Mouse (Mus musculus): ENCODE measurements around the gene Wdr1.

The Wdr1 gene

GRCm38 (mm10) chr5:38544423-38545415 is 18.3 kb downstream of the Wdr1 start:
- DNase-seq, result no peak

- DNase-seq, result no peak
Observed at GRCm38 (mm10) chr5:38543496-38544217, 19.4 kb downstream of the Wdr1 start.

- DNase-seq, result no peak
Observed at GRCm38 (mm10) chr5:38541728-38542127, 21.3 kb downstream of the Wdr1 start.

DNA sequence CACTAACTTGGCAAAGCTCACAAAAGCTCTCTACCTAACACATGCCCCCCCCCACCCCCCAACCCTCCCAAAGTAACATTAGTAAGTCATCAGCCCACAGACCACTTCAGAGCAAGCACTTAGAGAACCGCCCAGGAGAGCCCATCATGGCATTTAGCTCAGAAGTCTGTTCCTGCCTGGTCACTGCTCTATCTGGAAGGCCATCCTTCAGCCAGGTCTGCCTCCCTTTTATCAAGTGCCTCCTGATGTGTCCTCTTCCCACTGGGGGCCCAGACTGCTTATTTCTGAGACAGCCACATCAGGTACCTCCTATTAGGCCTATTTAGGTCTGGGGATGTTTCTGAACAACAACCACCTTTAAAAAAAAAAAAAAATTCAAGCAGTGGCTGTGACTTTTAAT is 22.1 kb downstream of the Wdr1 start:
- DNase-seq, result no peak

- no peak for DNase-seq
Observed at GRCm38 (mm10) chr5:38538508-38538907, 24.5 kb downstream of the Wdr1 start.

GRCm38 (mm10) chr5:38537845-38538244 is 25.2 kb downstream of the Wdr1 start:
- no peak for DNase-seq

GRCm38 (mm10) chr5:38536822-38537221 is 26.2 kb downstream of the Wdr1 start:
- no peak for DNase-seq

GRCm38 (mm10) chr5:38532084-38532483 is 30.9 kb downstream of the Wdr1 start:
- DNase-seq, result peak; percentile 91

- no peak for DNase-seq
Observed at GRCm38 (mm10) chr5:38529724-38530428, 33.1 kb downstream of the Wdr1 start.

DNA sequence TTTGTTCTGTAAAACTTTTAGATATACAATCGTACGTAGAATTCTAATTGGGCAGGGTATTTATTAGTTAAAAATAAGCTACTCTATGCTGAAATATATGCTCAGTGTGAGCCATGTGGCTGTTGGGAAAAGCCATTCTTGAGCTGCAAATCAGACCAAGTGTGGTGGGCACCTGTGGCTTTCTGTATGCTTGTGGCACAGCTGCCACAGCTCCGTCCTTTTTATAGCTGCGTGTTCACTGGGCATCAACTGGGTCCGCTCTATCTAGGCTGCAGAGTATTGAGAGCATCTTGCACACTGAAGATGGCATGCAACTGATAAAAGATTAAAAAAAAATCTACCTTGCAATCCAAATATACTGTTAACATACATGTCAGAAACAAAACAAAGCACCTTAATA is 40.0 kb downstream of the Wdr1 start:
- no peak for DNase-seq

GRCm38 (mm10) chr5:38520838-38521237 is 42.2 kb downstream of the Wdr1 start:
- DNase-seq, result no peak

DNA sequence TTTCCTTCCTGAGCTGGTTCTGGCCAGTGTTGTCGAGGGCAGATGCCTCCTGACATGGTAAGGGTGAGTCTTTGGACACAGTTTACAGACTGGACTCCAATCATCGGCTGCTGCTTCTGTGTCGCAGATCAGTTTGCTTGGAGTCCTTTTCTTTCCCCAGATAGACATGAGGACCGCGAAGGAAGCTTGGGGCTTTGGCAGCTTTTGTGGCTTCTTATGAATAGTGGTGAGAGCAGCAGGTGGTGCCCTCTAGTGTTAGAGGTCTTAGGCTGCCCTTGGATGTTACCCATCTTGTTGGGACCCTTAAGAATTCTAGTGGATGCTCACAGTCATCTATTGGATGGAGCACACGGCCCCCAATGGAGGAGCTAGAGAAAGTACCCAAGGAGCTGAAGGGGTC is 46.8 kb downstream of the Wdr1 start:
- DNase-seq, result peak; percentile 61

GRCm38 (mm10) chr5:38512991-38513390 is 50.0 kb downstream of the Wdr1 start:
- no peak for DNase-seq

DNA sequence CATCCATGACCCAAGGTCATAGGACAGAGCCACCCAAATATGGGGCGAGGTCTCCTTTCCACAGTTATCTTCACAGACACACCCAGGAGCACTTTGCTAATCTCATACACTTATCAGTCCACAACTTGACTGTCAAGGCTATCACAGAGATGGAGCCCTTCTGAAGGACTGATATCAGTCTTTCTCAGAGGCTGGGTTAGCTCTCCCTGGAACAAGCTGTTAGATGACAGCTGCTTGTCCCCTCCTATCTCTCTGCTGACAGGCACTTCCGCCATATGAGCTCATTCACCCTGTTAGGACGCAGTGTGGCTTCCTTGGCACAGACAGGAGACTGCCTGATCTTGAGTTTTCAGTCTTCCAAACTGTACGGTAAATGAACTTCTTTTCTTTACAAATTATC is 53.5 kb downstream of the Wdr1 start:
- DNase-seq, result no peak

- DNase-seq, result peak; percentile 42
Observed at GRCm38 (mm10) chr5:38505435-38505765, 57.6 kb downstream of the Wdr1 start.

GRCm38 (mm10) chr5:38504747-38505434 is 58.1 kb downstream of the Wdr1 start:
- DNase-seq, result no peak

DNA sequence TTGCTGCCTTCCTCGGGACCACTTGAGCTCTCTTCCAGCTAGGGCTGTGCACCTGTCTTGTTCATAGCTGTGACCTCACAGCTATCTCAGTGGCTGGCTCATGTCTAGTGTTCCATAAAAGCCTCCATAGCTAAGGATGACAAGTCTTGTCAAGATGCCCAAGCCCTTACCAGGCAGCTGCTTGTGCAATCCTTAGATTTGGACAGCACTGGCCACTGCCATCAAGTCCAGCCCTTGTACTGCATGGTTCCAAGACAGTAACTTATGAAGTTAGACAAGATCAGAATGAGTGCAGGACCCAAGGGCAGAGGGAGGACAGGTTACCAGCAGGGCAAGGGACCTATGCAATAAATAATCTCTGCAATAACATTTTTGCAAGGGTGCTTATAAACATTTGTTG is 58.9 kb downstream of the Wdr1 start:
- no peak for DNase-seq

DNA sequence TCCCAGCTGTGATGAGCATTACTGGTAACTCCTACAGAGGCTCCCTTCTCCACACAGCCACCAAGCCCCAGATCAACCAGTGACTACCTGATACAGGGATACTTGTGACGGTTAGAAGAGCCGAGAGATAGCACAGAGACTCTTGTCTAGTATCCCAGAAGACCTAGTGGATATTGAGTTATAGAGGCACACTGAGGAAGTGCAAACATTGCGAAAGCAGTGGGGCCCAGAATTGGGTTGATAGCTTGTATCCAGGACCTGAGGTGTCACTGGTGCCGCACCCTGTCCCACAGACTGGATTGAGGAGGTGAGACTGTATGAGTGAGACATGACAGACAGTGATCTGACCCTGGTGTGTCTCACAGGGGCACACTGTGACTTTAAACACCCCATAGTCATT is 60.0 kb downstream of the Wdr1 start, which contains the start of gene Slc2a9:
Gene Slc2a9 (minus strand): TSS at position 152 of the 400 bp plus-strand sequence.
- no peak for DNase-seq

GRCm38 (mm10) chr5:38500043-38500442 is 63.0 kb downstream of the Wdr1 start:
- DNase-seq, result peak; percentile 34

- DNase-seq, result peak; percentile 23
Observed at GRCm38 (mm10) chr5:38499316-38499811, 63.7 kb downstream of the Wdr1 start.

- no peak for DNase-seq
Observed at GRCm38 (mm10) chr5:38498479-38498878, 64.5 kb downstream of the Wdr1 start.

DNA sequence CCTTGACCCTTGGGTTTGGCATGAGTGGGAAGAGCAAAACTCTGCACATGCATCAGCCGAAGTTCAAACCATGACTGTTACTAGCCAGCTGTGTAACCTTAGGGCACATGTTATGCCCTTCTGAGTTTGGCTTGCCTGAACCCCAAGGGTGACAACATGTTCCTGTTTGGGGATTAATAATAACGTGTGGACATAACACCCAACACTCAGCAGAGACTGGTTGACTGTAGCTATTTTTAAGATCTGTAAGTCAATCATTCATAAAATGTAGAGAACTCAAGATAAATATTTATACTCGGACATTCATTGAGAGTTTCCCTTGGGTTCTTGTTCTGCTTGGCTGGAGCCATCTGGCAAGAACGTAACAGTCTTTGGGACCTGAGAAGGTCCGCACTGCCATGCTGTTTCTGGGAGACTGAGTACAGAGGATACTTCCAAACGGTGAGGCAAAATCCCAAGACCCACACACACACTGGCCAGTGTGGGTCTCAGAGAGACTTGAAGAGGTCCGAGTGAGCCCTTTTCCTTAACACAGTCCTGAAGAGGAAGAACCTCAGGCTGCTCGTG is 66.4 kb downstream of the Wdr1 start:
- DNase-seq, result no peak
